Mouse (Mus musculus) cerebellum, adult 11-12 months (tissue): ENCODE data around the gene Olfr553.
"Not testable (repeated sequence)": the region's sequence is repeated elsewhere in the genome, so short reads cannot be mapped to it uniquely, and the experiment has no call there.

ENCODE experiments used
- DNase-seq: peaks from one replicate; pipeline ENCODE4 v3.0.0; 2022

Olfr553 gene

DNA sequence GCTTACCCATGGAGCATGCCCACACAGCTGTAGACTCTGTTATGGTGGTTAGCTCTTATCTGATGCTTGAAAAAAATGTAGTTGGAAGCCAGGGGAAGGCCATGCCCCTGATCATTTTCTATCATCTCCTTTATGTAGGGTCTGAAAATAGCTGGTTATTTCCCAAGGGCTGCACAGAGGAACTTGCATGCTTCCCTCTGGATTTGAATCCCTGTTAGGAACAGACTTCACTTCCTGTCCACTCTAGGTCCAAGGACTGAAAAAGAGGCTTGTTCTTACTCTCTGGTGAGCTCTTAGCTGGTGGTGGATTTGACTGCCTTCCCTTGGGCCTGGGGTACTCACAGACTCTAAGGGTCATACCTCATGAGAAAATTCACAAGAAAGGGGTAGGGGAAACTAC, at the start of gene Olfr553:
TSS of gene Olfr553 (minus strand) at position 101 of the 400 bp plus-strand sequence.
- no peak for DNase-seq

- DNase-seq: no peak
Measured at GRCm38 (mm10) chr7:102665378-102665777, 47.4 kb upstream of the Olfr553 start.

- DNase-seq: no peak
Measured at GRCm38 (mm10) chr7:102664599-102664998, 46.6 kb upstream of the Olfr553 start, which contains the start of gene Olfr556. TSS of gene Olfr556 (plus strand) at chr7:102664899.

GRCm38 (mm10) chr7:102658523-102658922, 40.5 kb upstream of the Olfr553 start, which contains the start of gene Olfr555:
TSS of gene Olfr555 (plus strand) at chr7:102658823.
- DNase-seq: no peak

DNA sequence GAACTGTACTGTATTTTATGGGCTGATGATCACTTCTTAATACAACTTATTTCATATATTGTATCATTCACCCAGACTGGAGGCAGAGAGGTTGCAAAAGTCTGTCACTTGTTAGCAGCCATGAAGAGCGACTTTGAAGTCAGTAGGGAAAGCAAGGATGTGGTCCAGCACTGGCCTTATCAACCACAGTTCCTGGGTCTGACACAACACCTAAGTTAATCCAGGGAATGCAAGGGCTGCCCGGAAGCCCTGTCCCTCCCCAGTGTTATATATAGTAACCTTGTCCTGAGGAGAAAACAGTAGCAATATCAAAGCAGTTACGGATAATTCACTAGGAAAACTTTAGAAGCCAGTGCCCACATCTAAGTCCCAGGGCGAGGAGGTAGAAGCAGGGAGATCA, 26.9 kb upstream of the Olfr553 start:
- DNase-seq: not testable (repeated sequence)

- no peak for DNase-seq
Measured at GRCm38 (mm10) chr7:102638132-102638531, 20.1 kb upstream of the Olfr553 start, which contains the start of gene Olfr554. TSS of gene Olfr554 (plus strand) at chr7:102638432.

DNA sequence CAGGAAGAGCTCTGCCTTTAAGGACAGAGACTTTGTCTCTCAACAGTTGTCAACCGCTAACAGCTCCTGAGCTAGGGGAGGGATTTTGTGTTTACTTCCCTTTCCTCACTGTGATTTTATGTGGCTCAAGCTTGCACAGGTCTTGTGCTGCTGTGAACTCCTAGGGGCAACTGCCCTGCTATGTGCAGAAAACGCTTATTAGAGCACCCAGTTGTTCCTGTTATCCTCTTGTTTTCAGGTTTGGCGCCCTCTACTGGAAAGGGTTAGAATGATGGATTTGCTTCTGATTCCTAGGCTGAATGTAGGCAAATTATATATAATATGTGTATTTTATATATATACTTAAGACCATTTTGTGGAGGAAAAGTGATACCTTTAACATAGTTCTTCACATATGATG, 18.6 kb upstream of the Olfr553 start:
- DNase-seq: no peak

GRCm38 (mm10) chr7:102620368-102620767, 2.4 kb upstream of the Olfr553 start:
- DNase-seq: peak; percentile 34

DNA sequence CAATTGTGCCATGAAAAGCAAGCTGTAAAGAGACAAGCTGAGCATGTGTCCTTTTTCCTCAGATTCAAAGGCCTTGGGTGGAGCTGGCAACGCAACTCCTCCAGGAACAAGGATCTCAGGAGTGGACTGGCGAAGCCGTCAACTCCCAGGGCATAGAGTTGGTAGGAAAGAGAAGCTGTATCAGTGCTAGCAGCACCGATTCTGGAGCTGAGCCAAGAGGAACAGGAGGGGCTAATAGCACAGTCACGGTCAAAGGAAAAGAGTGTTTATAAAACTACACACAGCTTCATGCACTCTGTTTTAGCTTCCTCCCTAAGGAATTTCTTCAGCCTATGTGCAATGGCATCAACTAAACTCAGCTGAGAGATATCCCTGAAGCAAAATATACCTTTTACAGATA, 1.6 kb upstream of the Olfr553 start:
- no peak for DNase-seq

GRCm38 (mm10) chr7:102597378-102598031, 20.5 kb downstream of the Olfr553 start, which contains the start of gene Olfr552:
TSS of gene Olfr552 (plus strand) at chr7:102597770.
- DNase-seq: no peak

- no peak for DNase-seq
Measured at GRCm38 (mm10) chr7:102591786-102592185, 26.2 kb downstream of the Olfr553 start, which contains the start of gene Olfr551. TSS of gene Olfr551 (minus strand) at chr7:102591886.

- no peak for DNase-seq
Measured at GRCm38 (mm10) chr7:102575998-102576397, 42.0 kb downstream of the Olfr553 start.

- no peak for DNase-seq
Measured at GRCm38 (mm10) chr7:102573174-102573830, 44.7 kb downstream of the Olfr553 start.

- DNase-seq: no peak
Measured at GRCm38 (mm10) chr7:102571142-102571541, 46.9 kb downstream of the Olfr553 start, which contains the start of gene Olfr550. TSS of gene Olfr550 (plus strand) at chr7:102571442.

DNA sequence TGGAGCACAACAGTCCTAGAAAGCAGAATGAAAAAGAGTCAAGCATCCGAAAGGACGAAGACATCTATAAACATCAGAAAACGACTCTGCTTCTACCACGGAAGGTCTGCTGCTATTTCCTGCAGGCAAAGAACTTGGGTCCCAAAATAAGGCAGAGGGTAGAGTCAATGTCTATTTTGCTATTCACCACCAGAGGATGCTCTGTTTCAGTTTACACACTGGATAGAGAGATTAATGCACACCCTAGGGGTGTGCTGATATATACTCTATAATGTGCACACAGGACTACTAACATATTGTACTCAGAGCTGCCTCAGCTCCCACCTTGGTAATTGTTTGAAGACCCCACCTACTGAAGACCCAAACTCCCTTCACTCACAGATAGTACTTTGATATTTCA, 51.8 kb downstream of the Olfr553 start:
- no peak for DNase-seq

GRCm38 (mm10) chr7:102564999-102565997, 52.7 kb downstream of the Olfr553 start, which contains the start of gene Trim21:
TSS of gene Trim21 (minus strand) at chr7:102565486.
- peak; percentile 48 for DNase-seq
